Comparison of ENCODE assay signal across 10 mouse cellular contexts in the genomic region with DNA sequence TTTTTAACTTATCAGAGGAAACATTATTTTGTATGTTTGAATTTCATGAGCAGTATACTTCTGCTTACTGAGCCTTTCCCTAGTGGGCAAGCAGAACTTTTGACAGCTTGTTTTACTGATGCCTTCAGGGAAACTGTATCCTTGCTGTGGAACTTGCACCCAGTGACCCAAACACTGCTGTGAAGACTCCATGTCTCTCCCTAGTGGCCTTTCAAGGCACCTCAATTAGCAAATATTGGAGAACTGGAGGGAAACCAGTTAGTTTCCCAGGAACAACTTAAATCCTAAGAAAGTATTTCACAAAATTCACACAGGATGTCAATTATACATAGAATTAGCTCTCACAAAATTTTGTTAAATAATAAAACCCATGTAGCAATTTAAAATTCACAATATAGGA. TPM values are rescaled to one million over a fixed set of nuclear protein-coding genes. Genes with fewer than 3 reads are reported as not detected.
DNase-seq lines count a peak whose midpoint lies in the region; ATAC-seq and TF ChIP-seq lines count a peak whose summit lies in the region.
"Had no signal": no experiment of that assay in that cellular context is flagged by ENCODE, and none has a peak within 500 bp of the region (broad histone marks: within the 10 kb centered on the region; RNA-seq: fewer than 3 reads in every experiment).

No protein-coding gene starts in this region.

- no peak overlapping the region for H3K27ac ChIP-seq in forebrain, embryonic 14.5 days (ENCODE audit: low read depth, low read length)
- H3K27ac ChIP-seq in forebrain, embryonic 12.5 days: no peak overlapping the region
- H3K27ac ChIP-seq in liver, embryonic 14.5 days: no peak overlapping the region
- H3K27ac ChIP-seq: limb, embryonic 15.5 days; neural tube, embryonic 12.5 days had no signal

- no peaks in the 10 kb centered on the region for H3K9me3 ChIP-seq in forebrain, embryonic 14.5 days (replicated peaks; ENCODE audit: control insufficient read depth, low read length)
- no peaks in the 10 kb centered on the region for H3K9me3 ChIP-seq in forebrain, embryonic 12.5 days
- H3K9me3 ChIP-seq in liver, embryonic 14.5 days (ENCODE audit: control insufficient read depth, low read length): no peaks in the 10 kb centered on the region
- H3K9me3 ChIP-seq: limb, embryonic 15.5 days; neural tube, embryonic 12.5 days had no signal

- DNase-seq in forebrain, embryonic 14.5 days (ENCODE audit: low spot score): peak; percentile 31
- DNase-seq in liver, embryonic 14.5 days (ENCODE audit: low read depth in 3 of 3, low spot score in 3 of 3): no peak
- no peak for DNase-seq in liver
- DNase-seq in brain, adult 2 months (ENCODE audit: low read depth, low spot score): peak; percentile 24
- peak; percentile 7 for DNase-seq in large intestine, adult 2 months (ENCODE audit: low read depth, low spot score)
- DNase-seq in thymus, postnatal 4 days: no peak

- no peaks in the 10 kb centered on the region for H3K27me3 ChIP-seq in forebrain, embryonic 14.5 days (replicated peaks; ENCODE audit: control insufficient read depth, insufficient read depth, low read length)
- H3K27me3 ChIP-seq in forebrain, embryonic 12.5 days: no peaks in the 10 kb centered on the region
- peaks cover 11% of the 10 kb centered on the region for H3K27me3 ChIP-seq in liver, embryonic 14.5 days (ENCODE audit: control insufficient read depth, insufficient read depth, low read length)
- H3K27me3 ChIP-seq: limb, embryonic 15.5 days; neural tube, embryonic 12.5 days had no signal

- no peak for TF ChIP-seq EP300 in liver, embryonic 14.5 days (IDR thresholded peaks at IDR 0.05; ENCODE audit: low read depth)

- H3K36me3 ChIP-seq in forebrain, embryonic 14.5 days (ENCODE audit: control insufficient read depth, insufficient read depth, low read length): no peaks in the 10 kb centered on the region
- no peaks in the 10 kb centered on the region for H3K36me3 ChIP-seq in forebrain, embryonic 12.5 days (replicated peaks)
- no peaks in the 10 kb centered on the region for H3K36me3 ChIP-seq in liver, embryonic 14.5 days (replicated peaks; ENCODE audit: control insufficient read depth, insufficient read depth, low read depth)
- H3K36me3 ChIP-seq: limb, embryonic 15.5 days; neural tube, embryonic 12.5 days had no signal

- H3K4me2 ChIP-seq in forebrain, embryonic 14.5 days (ENCODE audit: low read length): no peak overlapping the region
- no peak overlapping the region for H3K4me2 ChIP-seq in forebrain, embryonic 12.5 days
- H3K4me2 ChIP-seq in liver, embryonic 14.5 days (ENCODE audit: low read depth): no peak overlapping the region

- 0 out of 2 replicates have a peak, but pooled peaks cover 3% of the 10 kb centered on the region for H3K4me1 ChIP-seq in forebrain, embryonic 14.5 days (ENCODE audit: control insufficient read depth, insufficient read depth, low read length)
- H3K4me1 ChIP-seq in forebrain, embryonic 12.5 days: peaks cover 10% of the 10 kb centered on the region
- H3K4me1 ChIP-seq in liver, embryonic 14.5 days (replicated peaks; ENCODE audit: control insufficient read depth in 2 of 2, insufficient read depth in 2 of 2, low read length in 1 of 2): no peaks in the 10 kb centered on the region

- TF ChIP-seq CTCF in liver, embryonic 14.5 days (IDR thresholded peaks at IDR 0.05; ENCODE audit: low read depth): peak; percentile 17; the same call in 1 of the 2 replicates

- H3K9ac ChIP-seq in forebrain, embryonic 14.5 days (ENCODE audit: low read length): no peak overlapping the region
- no peak overlapping the region for H3K9ac ChIP-seq in forebrain, embryonic 12.5 days
- H3K9ac ChIP-seq in liver, embryonic 14.5 days (replicated peaks): no peak overlapping the region
- H3K9ac ChIP-seq: limb, embryonic 15.5 days; neural tube, embryonic 12.5 days had no signal

- no peak overlapping the region for H3K4me3 ChIP-seq in forebrain, embryonic 14.5 days (ENCODE audit: low read depth, low read length)
- no peak overlapping the region for H3K4me3 ChIP-seq in forebrain, embryonic 12.5 days (replicated peaks)
- no peak overlapping the region for H3K4me3 ChIP-seq in liver, embryonic 14.5 days (ENCODE audit: insufficient read depth in 1 of 2, low read depth in 2 of 2, low read length in 2 of 2)
- H3K4me3 ChIP-seq: neural tube, embryonic 12.5 days had no signal

- ATAC-seq in forebrain, embryonic 14.5 days: no peak
- ATAC-seq in forebrain, embryonic 12.5 days (ENCODE audit: low FRiP score): no peak
- no peak for ATAC-seq in liver, embryonic 14.5 days (ENCODE audit: insufficient read depth)
- ATAC-seq in cerebellum, adult (ENCODE audit: insufficient number of reproducible peaks, low FRiP score, low TSS enrichment): no peak

RNA-seq across cellular contexts. Expression of a gene that starts 2.2 kb away (rescaled TPM):
- polyA plus RNA-seq in forebrain, embryonic 14.5 days (2014; fragmentation: Nextera tagmentation; extraction: Ambion mirVana): 2.3 and 3.7 TPM in 2 replicates
- polyA plus RNA-seq in forebrain, embryonic 12.5 days (2016; fragmentation: Nextera tagmentation; extraction: Ambion mirVana): 3.6 and 6.5 TPM in 2 replicates
- polyA plus RNA-seq in liver, embryonic 14.5 days (2012; rRNA removed): 0.90 and 1.1 TPM in 2 replicates
- 1.4 and 1.5 TPM in 2 replicates for polyA plus RNA-seq in liver, embryonic 14.5 days (2014; fragmentation: Nextera tagmentation; extraction: Ambion mirVana)
- polyA plus RNA-seq in large intestine, adult 2 months (2012; rRNA removed): 1.9 and 2.4 TPM in 2 replicates

Comparison
In these comparisons a context has a peak if more than half of its experiments do, and no peak if none do; other contexts are left out.
1. DNase-seq: peak in forebrain, embryonic 14.5 days (single experiment), brain, adult 2 months (single experiment) and large intestine, adult 2 months (single experiment); none in liver, embryonic 14.5 days (0 of 3), liver (single experiment) and thymus, postnatal 4 days (single experiment).